Mouse (Mus musculus): ENCODE measurements around the gene Mtmr4.

GRCm38 (mm10) chr11:87577601-87578248, 14.2 kb upstream of the Mtmr4 start:
- TF ChIP-seq POLR2A (IDR thresholded peaks at IDR 0.05; ENCODE audit: low read depth, low read length) (no peak), CTCF (IDR thresholded peaks at IDR 0.05; ENCODE audit: extremely low read depth, insufficient read depth, insufficient read length, insufficient replicate concordance) (no peak)
